Comparison of ENCODE assay signal across 33 mouse cellular contexts in the genomic region with DNA sequence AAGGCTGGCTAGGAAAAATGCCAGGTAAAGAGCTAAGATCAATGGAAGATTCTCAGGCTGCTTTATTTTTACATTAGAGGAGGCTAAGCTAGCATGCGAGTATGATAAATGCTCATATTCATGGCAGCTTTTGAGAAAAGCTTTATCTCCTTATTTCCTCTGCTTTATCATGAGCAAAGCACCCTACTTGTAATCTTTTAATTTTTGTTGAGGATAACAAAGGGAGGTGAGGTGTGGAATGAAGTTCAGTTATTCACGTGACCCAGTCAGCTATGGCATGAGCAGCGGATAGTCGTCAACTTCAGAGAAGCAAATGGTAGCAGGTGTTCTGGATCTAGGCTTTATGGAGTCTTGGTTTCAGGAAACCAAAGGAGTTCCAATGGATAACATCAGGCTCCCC. TPM values are rescaled to one million over a fixed set of nuclear protein-coding genes. Genes with fewer than 3 reads are reported as not detected.
"Had no signal": no experiment of that assay in that cellular context is flagged by ENCODE, and none has a peak within 500 bp of the region (broad histone marks: within the 10 kb centered on the region; RNA-seq: fewer than 3 reads in every experiment).

No protein-coding gene starts in this region.

- H3K9ac ChIP-seq: limb, embryonic 12.5 days; limb, embryonic 13.5 days; limb, embryonic 15.5 days; liver, embryonic 12.5 days; liver, embryonic 13.5 days; liver, embryonic 14.5 days; liver, embryonic 15.5 days; liver, postnatal 0 days; lung, embryonic 14.5 days; midbrain, embryonic 12.5 days; midbrain, embryonic 13.5 days; midbrain, embryonic 15.5 days; neural tube, embryonic 12.5 days; neural tube, embryonic 13.5 days had no signal

- H3K27me3 ChIP-seq: limb, embryonic 12.5 days; limb, embryonic 13.5 days; limb, embryonic 15.5 days; liver, embryonic 12.5 days; liver, embryonic 13.5 days; liver, embryonic 15.5 days; megakaryocyte, embryonic 14.5 days; midbrain, embryonic 12.5 days; midbrain, embryonic 13.5 days; midbrain, embryonic 15.5 days; neural tube, embryonic 12.5 days; neural tube, embryonic 13.5 days had no signal

- H3K4me2 ChIP-seq: limb, embryonic 12.5 days; limb, embryonic 13.5 days; limb, embryonic 15.5 days; liver, embryonic 11.5 days; liver, embryonic 12.5 days; liver, embryonic 13.5 days; liver, embryonic 15.5 days; lung, embryonic 14.5 days; midbrain, embryonic 11.5 days; midbrain, embryonic 12.5 days; midbrain, embryonic 13.5 days; midbrain, embryonic 15.5 days; neural tube, embryonic 12.5 days; neural tube, embryonic 13.5 days had no signal

- H3K27ac ChIP-seq: left cerebral cortex, adult 2 months; limb, embryonic 10.5 days; limb, embryonic 12.5 days; limb, embryonic 13.5 days; limb, embryonic 15.5 days; liver, embryonic 12.5 days; liver, embryonic 13.5 days; liver, embryonic 14.5 days; liver, embryonic 15.5 days; macrophage; midbrain, embryonic 10.5 days; midbrain, embryonic 12.5 days; midbrain, embryonic 13.5 days; midbrain, embryonic 15.5 days; neural tube, embryonic 12.5 days; neural tube, embryonic 13.5 days had no signal

- H3K4me1 ChIP-seq: limb, embryonic 10.5 days; limb, embryonic 12.5 days; limb, embryonic 13.5 days; liver, embryonic 12.5 days; liver, embryonic 13.5 days; liver, embryonic 15.5 days; midbrain, embryonic 10.5 days; midbrain, embryonic 12.5 days; midbrain, embryonic 13.5 days; midbrain, embryonic 15.5 days; neural tube, embryonic 12.5 days; neural tube, embryonic 13.5 days had no signal

- H3K9me3 ChIP-seq: limb, embryonic 10.5 days; limb, embryonic 12.5 days; limb, embryonic 13.5 days; limb, embryonic 15.5 days; liver, embryonic 12.5 days; liver, embryonic 13.5 days; liver, embryonic 15.5 days; megakaryocyte, embryonic 14.5 days; midbrain, embryonic 10.5 days; midbrain, embryonic 12.5 days; midbrain, embryonic 13.5 days; midbrain, embryonic 15.5 days; neural tube, embryonic 12.5 days; neural tube, embryonic 13.5 days had no signal

- H3K36me3 ChIP-seq: limb, embryonic 10.5 days; limb, embryonic 12.5 days; limb, embryonic 13.5 days; limb, embryonic 15.5 days; liver, embryonic 12.5 days; liver, embryonic 13.5 days; liver, embryonic 15.5 days; midbrain, embryonic 10.5 days; midbrain, embryonic 12.5 days; midbrain, embryonic 13.5 days; midbrain, embryonic 15.5 days; neural tube, embryonic 12.5 days; neural tube, embryonic 13.5 days had no signal

- ATAC-seq: liver, embryonic 12.5 days; liver, postnatal 0 days; midbrain, embryonic 13.5 days; midbrain, embryonic 15.5 days; midbrain, embryonic 16.5 days had no signal

- H3K4me3 ChIP-seq: left cerebral cortex, adult 2 months; limb, embryonic 10.5 days; limb, embryonic 12.5 days; limb, embryonic 13.5 days; limb, embryonic 15.5 days; liver, embryonic 12.5 days; liver, embryonic 13.5 days; liver, embryonic 15.5 days; megakaryocyte, embryonic 14.5 days; midbrain, embryonic 10.5 days; midbrain, embryonic 12.5 days; midbrain, embryonic 13.5 days; midbrain, embryonic 15.5 days; myocyte; neural tube, embryonic 12.5 days; neural tube, embryonic 13.5 days had no signal

- DNase-seq: left cerebral cortex, postnatal 4 days; liver; liver, embryonic 13.5 days; liver, postnatal 0 days; lung, adult 18-20 months; lung, adult 2 months; lung, postnatal 10 days; lung, postnatal 14 days; lung, postnatal 36 days; lung, postnatal 4 days; midbrain, embryonic 14.5 days had no signal

RNA-seq across cellular contexts. Expression of a gene that starts 7.7 kb away (rescaled TPM):
- total RNA-seq: megakaryocyte-erythroid progenitor cell, adult 5-6 weeks had no signal
